Mouse (Mus musculus) liver, embryonic 13.5 days (tissue): ENCODE data around the gene Cacna1c. TPM values are rescaled to one million over a fixed set of nuclear protein-coding genes. Genes with fewer than 3 reads are reported as not detected.
A peak's percentile ranks its signal among the peaks of the same experiment; 100 is the strongest.

Experiments
- ATAC-seq: fragments of 200-750 bp; cut with Nextera tagmentation; 2 replicates; pipeline ENCODE4 v1.8.0; 2017; ENCODE audit warnings: low read depth, mild to moderate bottlenecking, moderate number of reproducible peaks, moderate library complexity
- DNase-seq: peaks from one replicate; pipeline ENCODE4 v3.0.0; 2022
- H3K27ac ChIP-seq: fragments of 300-500 bp; sonication (generic); 2 replicates; pipeline ENCODE4 v1.5.1; 2015; ENCODE audit warnings: moderate library complexity, mild to moderate bottlenecking, inconsistent platforms
- H3K27me3 ChIP-seq: fragments of 300-500 bp; sonication (generic); 2 replicates; pipeline ENCODE4 v1.6.1; 2015; ENCODE audit warnings: mild to moderate bottlenecking, inconsistent platforms
- H3K36me3 ChIP-seq: fragments of 300-500 bp; sonication (generic); 2 replicates; pipeline ENCODE4 v1.6.1; 2015; ENCODE audit warnings: mild to moderate bottlenecking, inconsistent platforms
- H3K4me1 ChIP-seq: fragments of 300-500 bp; sonication (generic); replicated peaks from 2 replicates; pipeline ENCODE4 v1.6.1; 2015; ENCODE audit warnings: inconsistent platforms
- H3K4me2 ChIP-seq: fragments of 300-500 bp; sonication (generic); 2 replicates; pipeline ENCODE4 v1.6.1; 2015; ENCODE audit warnings: inconsistent platforms, mild to moderate bottlenecking, moderate library complexity
- H3K4me3 ChIP-seq: fragments of 300-500 bp; sonication (generic); replicated peaks from 2 replicates; pipeline ENCODE4 v1.5.1; 2015; ENCODE audit warnings: mild to moderate bottlenecking, inconsistent platforms
- H3K9ac ChIP-seq: fragments of 300-500 bp; sonication (generic); 2 replicates; pipeline ENCODE4 v1.6.1; 2015; ENCODE audit warnings: mild to moderate bottlenecking, inconsistent platforms
- H3K9me3 ChIP-seq: fragments of 300-500 bp; sonication (generic); replicated peaks from 2 replicates; pipeline ENCODE4 v1.6.1; 2016; ENCODE audit warnings: inconsistent platforms
- WGBS: fragments of 180-500 bp; shearing (Covaris S2); methylation state at CpG from one replicate; pipeline ENCODE4 v1.1.7; 2015; ENCODE audit not compliant: insufficient replicate concordance; 5-methylcytosine and 5-hydroxymethylcytosine counted together
- polyA plus RNA-seq: library from polyadenylated mRNA; unstranded; fragments of >200 nt; fragmentation: Nextera tagmentation; extraction: Ambion mirVana; gene quantifications from 2 replicates; pipeline ENCODE4 v1.2.1, GENCODE M21; 2015

Gene Cacna1c
- polyA plus RNA-seq, 1 experiment from 2014 or later, result 0.25 TPM

DNA sequence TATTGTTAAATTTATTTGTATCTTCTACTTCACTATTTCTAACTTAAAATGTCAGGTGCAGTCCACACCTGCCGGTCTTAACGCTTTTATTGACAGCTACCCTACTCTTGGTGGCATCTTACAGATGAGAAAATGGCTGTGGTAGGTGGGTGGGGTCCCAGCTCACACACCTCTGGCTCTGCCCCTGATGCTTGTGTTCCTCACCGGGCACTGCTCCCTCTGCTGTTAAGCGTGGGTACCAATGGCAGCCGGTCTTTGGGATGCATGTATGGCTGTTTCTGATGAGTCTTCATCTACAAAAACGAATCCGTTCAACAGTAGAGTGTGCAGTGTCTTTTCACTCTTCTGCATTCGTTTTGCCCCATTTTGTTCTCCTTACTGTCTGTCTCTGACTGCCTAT lies 9.6 kb downstream of the Cacna1c start:
- H3K4me1 ChIP-seq, result 0 out of 2 replicates have a peak, but pooled peaks cover 2% of the 10 kb centered on the region
- no peak for DNase-seq
- no peak overlapping the region for H3K9ac ChIP-seq
- no peak overlapping the region for H3K4me3 ChIP-seq
- H3K9me3 ChIP-seq, result no peaks in the 10 kb centered on the region
- no peak for ATAC-seq
- no peak overlapping the region for H3K4me2 ChIP-seq
- WGBS, result 61% methylated on average over 8 of the region's 8 CpGs
- H3K27ac ChIP-seq, result no peak overlapping the region
- H3K36me3 ChIP-seq, result peaks cover 9% of the 10 kb centered on the region
- no peaks in the 10 kb centered on the region for H3K27me3 ChIP-seq

DNA sequence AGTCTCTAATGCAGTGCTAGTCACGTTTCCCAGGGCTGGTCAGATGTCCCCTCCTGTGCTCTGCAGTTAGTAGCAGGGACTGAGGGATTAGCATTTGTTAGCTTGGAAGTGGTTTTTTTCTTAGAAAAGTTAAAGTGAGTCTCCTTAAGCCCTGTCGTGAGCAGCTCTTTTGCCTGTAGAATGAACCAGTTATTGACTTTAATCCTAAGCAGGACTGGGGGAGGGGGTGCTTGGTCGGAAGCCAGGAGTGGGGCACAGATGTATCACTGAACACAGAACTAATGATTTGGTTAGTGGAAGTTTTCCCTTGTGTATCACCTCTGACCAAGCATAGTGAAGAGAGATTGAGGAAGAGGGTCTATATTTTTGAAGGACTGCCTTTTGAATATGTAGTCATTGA lies 12.4 kb downstream of the Cacna1c start:
- Histone ChIP-seq H3K27me3 (no peaks in the 10 kb centered on the region), H3K9me3 (no peaks in the 10 kb centered on the region), H3K27ac (no peak overlapping the region), H3K4me1 (0 out of 2 replicates have a peak, but pooled peaks cover 3% of the 10 kb centered on the region), H3K9ac (no peak overlapping the region), H3K4me3 (no peak overlapping the region), H3K4me2 (no peak overlapping the region), H3K36me3 (peaks cover 8% of the 10 kb centered on the region; the same call in 1 of the 2 replicates)
- ATAC-seq (no peak), DNase-seq (no peak)
- 74% methylated on average over 3 of the region's 3 CpGs for WGBS

DNA sequence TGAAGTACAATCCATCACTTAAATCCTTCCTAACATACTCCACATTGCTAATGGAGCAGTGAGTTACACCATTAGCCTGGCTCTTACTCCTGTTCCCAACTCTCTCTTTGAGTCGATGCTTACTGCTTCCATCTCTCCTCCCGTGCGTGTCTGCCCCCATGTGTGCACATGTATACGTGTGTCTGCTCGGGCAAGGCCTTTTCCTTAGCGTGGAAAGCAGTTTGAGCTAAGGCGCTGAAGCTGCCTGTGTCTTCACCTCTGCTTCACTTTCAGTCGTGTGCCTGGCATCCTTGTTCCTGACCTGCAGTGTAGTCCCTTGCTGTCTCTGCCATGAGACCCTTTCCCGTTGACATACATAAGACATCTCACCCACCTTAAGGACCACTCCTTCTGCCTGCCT lies 14.0 kb downstream of the Cacna1c start:
- DNase-seq (no peak), ATAC-seq (no peak)
- peaks cover 8% of the 10 kb centered on the region; the same call in 1 of the 2 replicates for H3K36me3 ChIP-seq
- no peak overlapping the region for H3K4me3 ChIP-seq
- no peak overlapping the region for H3K4me2 ChIP-seq
- no peak overlapping the region for H3K9ac ChIP-seq
- no peak overlapping the region for H3K27ac ChIP-seq
- 78% methylated on average over 9 of the region's 9 CpGs for WGBS
- no peaks in the 10 kb centered on the region for H3K9me3 ChIP-seq
- H3K27me3 ChIP-seq, result no peaks in the 10 kb centered on the region
- H3K4me1 ChIP-seq, result 0 out of 2 replicates have a peak, but pooled peaks cover 7% of the 10 kb centered on the region

DNA sequence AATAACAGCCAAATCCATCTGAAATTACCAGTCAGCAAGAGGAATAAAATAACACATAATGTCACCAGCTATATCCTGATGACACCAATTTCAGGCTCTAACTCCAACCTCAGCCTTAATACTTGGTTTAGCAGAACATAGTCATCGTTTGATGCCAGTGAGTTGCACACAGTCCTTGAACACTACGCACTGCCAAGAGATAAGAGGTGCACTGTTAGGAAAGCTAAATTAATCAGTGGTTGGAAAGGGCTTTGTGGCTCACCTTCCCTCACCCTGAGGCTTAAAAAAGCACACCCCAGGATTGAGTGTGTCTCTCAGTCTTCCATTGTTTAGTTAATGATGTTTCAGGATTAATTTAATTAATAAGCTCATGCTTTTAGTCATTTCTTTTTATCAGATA lies 16.0 kb downstream of the Cacna1c start:
- 56% methylated on average over 2 of the region's 2 CpGs for WGBS
- no peak for ATAC-seq

DNA sequence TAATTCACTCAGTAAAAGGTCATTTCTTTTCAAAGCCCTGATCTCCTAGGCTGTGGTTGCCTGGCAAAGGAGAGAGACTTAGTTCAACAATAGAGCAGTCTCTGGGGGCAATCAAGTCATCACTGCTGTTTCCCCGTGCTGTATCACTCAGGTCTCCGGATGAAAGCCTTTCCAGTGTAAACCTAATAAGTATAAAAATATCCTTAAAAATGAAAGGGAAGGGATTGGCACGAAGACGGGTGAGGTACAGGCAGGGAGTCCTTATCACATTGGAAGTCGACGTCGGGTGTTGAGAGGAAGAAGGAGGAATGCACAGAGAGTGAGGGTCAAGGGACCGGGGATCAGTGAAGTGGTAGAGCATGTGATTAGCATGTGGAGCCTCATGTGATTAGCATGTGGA lies 19.1 kb downstream of the Cacna1c start:
- Histone ChIP-seq H3K27me3 (no peaks in the 10 kb centered on the region), H3K4me1 (peaks cover 28% of the 10 kb centered on the region), H3K27ac (no peak overlapping the region), H3K4me3 (no peak overlapping the region), H3K9me3 (no peaks in the 10 kb centered on the region), H3K36me3 (peaks cover 2% of the 10 kb centered on the region; the same call in 1 of the 2 replicates), H3K4me2 (no peak overlapping the region), H3K9ac (no peak overlapping the region)
- 50% methylated on average over 8 of the region's 8 CpGs for WGBS
- DNase-seq (no peak), ATAC-seq (no peak)

More for the DNA sequence above, 16.0 kb downstream of the Cacna1c start:
- H3K9me3 ChIP-seq, result no peaks in the 10 kb centered on the region
- H3K4me1 ChIP-seq, result peaks cover 22% of the 10 kb centered on the region
- H3K4me2 ChIP-seq, result no peak overlapping the region
- DNase-seq, result no peak
- H3K9ac ChIP-seq, result no peak overlapping the region
- no peak overlapping the region for H3K4me3 ChIP-seq
- no peaks in the 10 kb centered on the region for H3K27me3 ChIP-seq
- peaks cover 8% of the 10 kb centered on the region; the same call in 1 of the 2 replicates for H3K36me3 ChIP-seq
- H3K27ac ChIP-seq, result no peak overlapping the region

DNA sequence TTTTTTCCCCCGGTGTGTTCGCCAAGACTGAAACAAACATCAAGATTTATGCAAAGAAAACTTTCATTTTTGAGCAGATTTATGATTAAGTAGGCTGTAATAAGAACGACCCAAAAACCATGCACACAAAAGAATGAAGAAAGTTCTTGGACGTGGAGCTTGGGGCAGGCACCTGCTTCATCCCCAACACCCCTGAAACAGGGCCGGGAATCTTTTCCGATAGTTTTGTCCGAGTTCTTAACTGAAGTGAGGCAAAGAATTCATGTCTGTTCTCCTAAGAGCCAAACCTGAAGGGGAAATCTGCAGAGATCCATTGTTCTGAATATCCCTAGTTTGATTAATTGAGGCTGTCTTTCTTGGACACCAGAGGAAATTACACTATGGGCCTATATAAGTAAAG lies 20.1 kb downstream of the Cacna1c start:
- no peak overlapping the region for H3K27ac ChIP-seq
- ATAC-seq (no peak), DNase-seq (no peak)
- H3K27me3 ChIP-seq, result no peaks in the 10 kb centered on the region
- H3K4me1 ChIP-seq, result peaks cover 28% of the 10 kb centered on the region
- H3K9ac ChIP-seq, result peak overlapping the region; percentile 83; the same call in 1 of the 2 replicates
- H3K4me3 ChIP-seq, result peak overlapping the region; percentile 76
- peaks cover 2% of the 10 kb centered on the region; the same call in 1 of the 2 replicates for H3K36me3 ChIP-seq
- H3K9me3 ChIP-seq, result no peaks in the 10 kb centered on the region
- 73% methylated on average over 7 of the region's 7 CpGs for WGBS
- H3K4me2 ChIP-seq, result peak overlapping the region; percentile 76

DNA sequence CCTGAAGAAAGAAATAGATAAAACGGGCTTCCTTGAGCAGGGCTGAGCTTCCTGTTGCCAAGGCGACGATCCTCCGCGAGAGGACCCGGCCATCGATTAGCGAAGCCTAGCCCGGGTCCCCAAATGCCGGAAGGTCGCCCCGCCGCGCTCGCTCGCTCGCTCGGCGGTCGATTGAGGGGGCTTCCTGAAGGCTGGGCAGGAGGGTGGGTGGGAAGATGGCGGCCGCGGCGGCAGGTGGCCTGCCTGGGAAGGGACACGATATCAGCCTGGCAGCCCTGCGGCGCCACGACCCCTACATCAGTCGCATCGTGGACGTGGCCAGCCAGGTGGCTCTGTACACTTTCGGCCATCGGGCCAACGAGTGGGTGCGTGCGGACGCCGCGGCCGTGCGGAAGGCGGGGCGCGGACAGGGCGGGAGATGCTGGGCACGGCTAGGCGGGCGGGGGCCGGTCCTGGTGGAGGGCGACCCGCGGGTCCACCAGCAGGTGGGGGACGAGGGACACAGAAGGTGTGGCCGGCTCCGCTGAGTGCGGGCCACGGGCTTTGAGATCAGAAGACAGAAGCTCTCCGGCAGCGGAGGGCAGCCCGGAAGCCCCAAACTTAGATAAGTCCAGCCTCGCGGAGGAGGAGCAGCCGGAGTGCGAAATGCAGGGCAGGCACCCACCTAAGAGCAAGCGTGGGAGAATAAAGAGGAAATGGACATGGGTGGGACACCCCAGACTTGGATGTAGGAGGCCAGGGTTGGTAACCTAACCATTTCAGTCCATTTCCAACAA lies 21.0 kb downstream of the Cacna1c start, which contains the start of gene Dcp1b:
Gene Dcp1b (plus strand): TSS at position 176 of the 776 bp plus-strand sequence.
- peaks cover 2% of the 10 kb centered on the region; the same call in 1 of the 2 replicates for H3K36me3 ChIP-seq
- peak; percentile 95 for ATAC-seq
- peak within 1 kb of the TSS; percentile 76 for H3K4me2 ChIP-seq
- peaks cover 28% of the 10 kb centered on the region for H3K4me1 ChIP-seq
- H3K9ac ChIP-seq, result peak within 1 kb of the TSS; percentile 83
- no peaks in the 10 kb centered on the region for H3K9me3 ChIP-seq
- peak; percentile 80 for DNase-seq
- no peaks in the 10 kb centered on the region for H3K27me3 ChIP-seq
- under 1% methylated on average over 65 of the region's 65 CpGs for WGBS
- peak within 1 kb of the TSS; percentile 88 for H3K27ac ChIP-seq
- H3K4me3 ChIP-seq, result peak within 1 kb of the TSS; percentile 76

DNA sequence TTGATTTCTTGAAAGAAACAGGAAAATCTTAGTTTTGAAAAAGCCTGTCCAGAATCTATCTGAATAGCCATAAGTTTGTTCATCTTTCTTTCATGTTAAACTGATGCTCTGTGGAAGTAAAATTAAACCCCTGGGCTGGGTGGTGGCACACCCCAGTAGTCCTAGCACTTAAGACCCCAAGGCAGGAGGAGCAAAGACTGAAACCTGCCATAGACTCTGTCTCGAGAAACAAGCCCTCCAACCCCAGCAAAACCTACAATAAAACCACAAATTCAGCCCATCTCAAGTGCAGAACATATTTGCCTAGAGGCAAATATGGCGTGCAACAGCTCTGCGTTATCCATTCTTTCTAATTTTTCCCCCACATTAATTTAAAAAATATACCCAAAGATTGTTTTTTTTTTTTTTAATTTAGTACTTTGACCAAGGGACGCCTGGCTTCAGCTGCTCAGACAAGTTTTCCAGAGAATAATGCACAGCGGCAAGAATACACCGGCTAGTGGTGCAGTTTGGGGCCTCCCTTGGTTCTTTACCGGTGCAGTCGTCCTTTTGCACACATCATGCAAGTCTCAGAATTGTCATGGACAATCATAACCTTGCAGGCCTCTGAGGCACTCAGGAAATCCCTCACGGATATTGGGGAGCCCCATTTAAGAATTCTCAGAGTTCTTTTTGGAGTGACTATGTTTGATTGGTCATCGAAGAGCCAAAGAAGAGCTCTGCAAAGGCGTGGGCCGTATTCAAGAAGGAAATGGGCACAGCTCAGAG lies 21.7 kb downstream of the Cacna1c start:
- Histone ChIP-seq H3K27me3 (no peaks in the 10 kb centered on the region), H3K9ac (peak overlapping the region; percentile 83; the same call in 1 of the 2 replicates), H3K4me2 (peak overlapping the region; percentile 76), H3K4me1 (peaks cover 28% of the 10 kb centered on the region), H3K4me3 (peak overlapping the region; percentile 76), H3K27ac (peak overlapping the region; percentile 88; the same call in 1 of the 2 replicates), H3K36me3 (peaks cover 1% of the 10 kb centered on the region; the same call in 1 of the 2 replicates), H3K9me3 (no peaks in the 10 kb centered on the region)
- 46% methylated on average over 12 of the region's 12 CpGs for WGBS
- ATAC-seq, result 0 out of 2 replicates have a peak, but pooled peaks have one; percentile 1
- DNase-seq, result no peak

DNA sequence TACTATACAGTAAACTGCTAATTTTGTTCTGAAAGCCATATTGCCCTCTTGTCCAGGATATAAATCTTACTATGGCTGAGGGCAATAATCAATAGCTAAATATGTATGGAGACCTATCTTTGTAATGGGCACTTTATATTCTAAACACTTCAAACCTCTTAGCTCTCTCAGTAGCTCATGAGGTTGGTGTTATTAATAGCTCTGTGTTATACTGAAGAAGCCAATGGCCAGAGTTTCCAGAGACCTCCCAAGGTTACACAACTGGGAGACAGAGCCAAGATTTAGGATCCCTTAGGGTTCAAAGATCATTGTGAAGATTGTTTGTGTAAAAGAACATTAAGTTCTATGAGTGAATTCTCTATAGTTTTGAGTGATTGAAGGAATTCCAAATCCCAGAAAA lies 30.5 kb downstream of the Cacna1c start:
- no peaks in the 10 kb centered on the region for H3K4me1 ChIP-seq
- no peak overlapping the region for H3K27ac ChIP-seq
- no peak overlapping the region for H3K4me3 ChIP-seq
- H3K9ac ChIP-seq, result no peak overlapping the region
- H3K27me3 ChIP-seq, result no peaks in the 10 kb centered on the region
- ATAC-seq, result no peak
- H3K4me2 ChIP-seq, result no peak overlapping the region
- no peaks in the 10 kb centered on the region for H3K9me3 ChIP-seq
- H3K36me3 ChIP-seq, result no peaks in the 10 kb centered on the region
- DNase-seq, result no peak

DNA sequence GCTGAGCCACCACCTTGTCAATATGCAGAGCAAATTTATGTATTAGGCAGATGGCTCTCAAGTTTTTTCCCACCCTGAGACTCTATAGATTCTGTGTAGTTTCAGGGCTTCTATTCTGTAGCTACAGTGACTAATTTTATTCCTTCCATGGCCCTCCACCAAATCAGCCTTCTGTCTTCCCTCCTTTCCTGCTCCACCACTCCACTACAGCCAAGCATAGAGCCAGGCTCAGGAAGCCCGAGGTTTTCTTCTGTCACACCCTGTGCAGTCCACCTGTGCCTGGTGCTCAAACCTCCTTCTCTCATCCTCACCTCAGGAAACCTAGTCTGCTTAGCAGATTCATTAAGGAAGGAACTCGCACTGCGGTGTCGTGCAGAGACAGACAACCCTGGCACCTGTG lies 51.1 kb downstream of the Cacna1c start:
- no peak overlapping the region for H3K27ac ChIP-seq
- no peak for DNase-seq
- H3K36me3 ChIP-seq, result no peaks in the 10 kb centered on the region
- no peak overlapping the region for H3K4me3 ChIP-seq
- 45% methylated on average over 4 of the region's 4 CpGs for WGBS
- no peaks in the 10 kb centered on the region for H3K4me1 ChIP-seq
- no peak for ATAC-seq
- H3K4me2 ChIP-seq, result no peak overlapping the region
- H3K9me3 ChIP-seq, result no peaks in the 10 kb centered on the region
- H3K9ac ChIP-seq, result no peak overlapping the region
- H3K27me3 ChIP-seq, result peaks cover 7% of the 10 kb centered on the region

DNA sequence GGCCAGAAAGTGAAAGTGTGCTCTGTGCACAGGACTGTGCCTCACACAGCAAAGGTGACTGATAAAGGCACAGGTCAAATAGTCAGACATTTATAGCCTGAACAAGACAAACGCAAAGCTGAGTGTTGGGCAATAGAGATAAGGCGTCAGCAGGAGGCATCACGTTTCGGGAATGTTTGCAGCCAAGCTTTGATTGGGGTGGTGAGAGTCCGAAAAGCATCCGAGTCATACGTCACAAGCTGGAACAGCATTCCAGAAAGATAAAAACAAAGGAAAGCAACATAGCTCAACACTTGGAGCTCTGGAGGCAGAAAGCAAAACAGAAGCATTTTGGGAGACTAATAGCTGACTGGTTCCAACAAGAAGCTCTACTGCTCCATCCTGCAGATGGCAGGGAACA lies 56.7 kb downstream of the Cacna1c start:
- H3K4me3 ChIP-seq, result no peak overlapping the region
- ATAC-seq, result 0 out of 2 replicates have a peak, but pooled peaks have one; percentile 15
- H3K4me1 ChIP-seq, result 0 out of 2 replicates have a peak, but pooled peaks cover 7% of the 10 kb centered on the region
- no peak overlapping the region for H3K27ac ChIP-seq
- DNase-seq, result no peak
- no peaks in the 10 kb centered on the region for H3K36me3 ChIP-seq
- H3K4me2 ChIP-seq, result no peak overlapping the region
- H3K27me3 ChIP-seq, result peaks cover 7% of the 10 kb centered on the region
- 38% methylated on average over 7 of the region's 7 CpGs for WGBS
- H3K9ac ChIP-seq, result no peak overlapping the region
- H3K9me3 ChIP-seq, result no peaks in the 10 kb centered on the region
